Mouse (Mus musculus): ENCODE data around the gene Mxra8. TPM values are rescaled to one million over a fixed set of nuclear protein-coding genes. Genes with fewer than 3 reads are reported as not detected.

Mxra8 gene
- total RNA-seq (2021): 1 to 10 TPM; 5.9 to 8.0 TPM
- long read RNA-seq, experiment 1, partial matches to known transcripts: 1 of 6 reads
- long read RNA-seq, experiment 1, other reads (novel, unspliced or antisense): 5 of 6 reads
- long read RNA-seq, experiment 2, partial matches to known transcripts: 0 of 2 reads
- long read RNA-seq, experiment 2, other reads (novel, unspliced or antisense): 2 of 2 reads

GRCm38 (mm10) chr4:155839483-155839910 is at the start of gene Mxra8:
Gene Mxra8 (plus strand): TSS chr4:155839680.
- DNase-seq (ENCODE audit: extremely low spot score in 1 of 2, low spot score in 2 of 2): peak in 1 of 2 experiments; percentile 18
- Histone ChIP-seq H3K4me3 (peak within 1 kb of the TSS; percentile 26; the same call in 1 of the 2 replicates), H3K27ac (no peak within 1 kb of the TSS; the same call in 1 of the 2 replicates)
- intact Hi-C loops (cut with DNase I): no loop called here
- TF ChIP-seq CTCF (IDR thresholded peaks at IDR 0.05): no peak

- no peak within 1 kb of the TSS for H3K4me3 ChIP-seq
- no peak for DNase-seq (ENCODE audit: extremely low spot score in 1 of 2, low spot score in 2 of 2)
- TF ChIP-seq CTCF (IDR thresholded peaks at IDR 0.05): no peak
- intact Hi-C loops (cut with DNase I): no loop called here
- H3K27ac ChIP-seq: no peak within 1 kb of the TSS
Measured at GRCm38 (mm10) chr4:155790021-155790489, 49.4 kb upstream of the Mxra8 start, which contains the start of gene Ankrd65. Gene Ankrd65 (plus strand): TSS chr4:155790439.

- intact Hi-C loops (cut with DNase I): no loop called here
- Histone ChIP-seq H3K27ac (no peak overlapping the region), H3K4me3 (no peak overlapping the region)
- DNase-seq (ENCODE audit: extremely low spot score in 1 of 2, low spot score in 2 of 2): no peak
- TF ChIP-seq CTCF (IDR thresholded peaks at IDR 0.05): no peak
Measured at GRCm38 (mm10) chr4:155790650-155791161, 48.8 kb upstream of the Mxra8 start.

- no peak for DNase-seq (ENCODE audit: extremely low spot score in 1 of 2, low spot score in 2 of 2)
- Histone ChIP-seq H3K27ac (no peak overlapping the region), H3K4me3 (no peak overlapping the region)
- TF ChIP-seq CTCF (IDR thresholded peaks at IDR 0.05): no peak
- intact Hi-C loops (cut with DNase I): no loop called here
Measured at GRCm38 (mm10) chr4:155791240-155791933, 48.1 kb upstream of the Mxra8 start.

- DNase-seq (ENCODE audit: extremely low spot score in 1 of 2, low spot score in 2 of 2): no peak
- intact Hi-C loops (cut with DNase I): no loop called here
- H3K27ac ChIP-seq: no peak overlapping the region
- TF ChIP-seq CTCF (IDR thresholded peaks at IDR 0.05): no peak
- no peak overlapping the region for H3K4me3 ChIP-seq
Measured at GRCm38 (mm10) chr4:155793730-155794129, 45.8 kb upstream of the Mxra8 start.

- Histone ChIP-seq H3K4me3 (no peak overlapping the region), H3K27ac (no peak overlapping the region)
- intact Hi-C loops (cut with DNase I): no loop called here
- TF ChIP-seq CTCF (IDR thresholded peaks at IDR 0.05): no peak
- no peak for DNase-seq (ENCODE audit: extremely low spot score in 1 of 2, low spot score in 2 of 2)
Measured at GRCm38 (mm10) chr4:155802075-155802474, 37.4 kb upstream of the Mxra8 start.

- TF ChIP-seq CTCF (IDR thresholded peaks at IDR 0.05): peak; percentile 20
- peak within 1 kb of the TSS; percentile 81 for H3K27ac ChIP-seq
- intact Hi-C loops (cut with DNase I): loop anchor here (1.0 kb wide), 1 partner anchor 28 kb away; the partner anchor contains the start of gene Aurkaip1
- peak within 1 kb of the TSS; percentile 88 for H3K4me3 ChIP-seq
- no peak for DNase-seq (ENCODE audit: extremely low spot score in 1 of 2, low spot score in 2 of 2)
Measured at GRCm38 (mm10) chr4:155802741-155803339, 36.6 kb upstream of the Mxra8 start, which contains the start of gene Mrpl20. Gene Mrpl20 (plus strand): TSS chr4:155802878.

GRCm38 (mm10) chr4:155803340-155804041 is 36.0 kb upstream of the Mxra8 start:
- TF ChIP-seq CTCF (IDR thresholded peaks at IDR 0.05): no peak
- intact Hi-C loops (cut with DNase I): loop anchor here (1.0 kb wide), 1 partner anchor 28 kb away; the partner anchor contains the start of gene Aurkaip1
- Histone ChIP-seq H3K27ac (peak overlapping the region; percentile 81), H3K4me3 (peak overlapping the region; percentile 88)
- peak; percentile 94 to 97 for DNase-seq (ENCODE audit: extremely low spot score in 1 of 2, low spot score in 2 of 2)

- no peak for TF ChIP-seq CTCF (IDR thresholded peaks at IDR 0.05)
- no peak overlapping the region for H3K4me3 ChIP-seq
- no peak for DNase-seq (ENCODE audit: extremely low spot score in 1 of 2, low spot score in 2 of 2)
- intact Hi-C loops (cut with DNase I): no loop called here
- no peak overlapping the region for H3K27ac ChIP-seq
Measured at GRCm38 (mm10) chr4:155807841-155808240, 31.6 kb upstream of the Mxra8 start.

- DNase-seq (ENCODE audit: extremely low spot score in 1 of 2, low spot score in 2 of 2): peak; percentile 91 to 93
- intact Hi-C loops (cut with DNase I): no loop called here
- peak within 1 kb of the TSS; percentile 96 for H3K27ac ChIP-seq
- no peak for TF ChIP-seq CTCF (IDR thresholded peaks at IDR 0.05)
- peak within 1 kb of the TSS; percentile 100 for H3K4me3 ChIP-seq
Measured at GRCm38 (mm10) chr4:155811929-155812664, 27.4 kb upstream of the Mxra8 start, which contains the start of gene Ccnl2. Gene Ccnl2 (plus strand): TSS chr4:155812489.

Measured in left cerebral cortex, adult 2 months (tissue).